Comparison of ENCODE assay signal across 18 mouse cellular contexts in the genomic region with DNA sequence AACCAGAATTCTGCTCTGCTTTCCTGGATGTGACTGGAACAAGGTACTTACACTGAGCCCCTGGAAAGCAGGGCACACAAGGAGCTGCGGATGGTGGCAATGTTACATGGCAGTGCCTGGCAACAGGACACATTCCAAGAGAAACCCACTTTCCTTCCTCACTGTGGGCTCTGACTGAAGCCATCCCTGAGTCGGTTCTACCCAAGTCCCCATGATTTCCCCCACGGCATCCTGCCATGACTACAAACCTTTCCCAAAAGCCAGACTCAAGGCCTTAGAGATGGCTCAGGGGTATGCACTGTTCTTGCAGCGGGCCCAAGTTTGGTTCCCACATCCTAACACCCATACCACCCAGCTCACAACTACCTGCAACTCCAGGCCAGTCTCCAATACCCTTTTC.
"Had no signal": no experiment of that assay in that cellular context is flagged by ENCODE, and none has a peak within 500 bp of the region (broad histone marks: within the 10 kb centered on the region; RNA-seq: fewer than 3 reads in every experiment).

No protein-coding gene starts in this region.

- H3K9me3 ChIP-seq: liver, embryonic 13.5 days; liver, embryonic 15.5 days; lung, embryonic 15.5 days; megakaryocyte, embryonic 14.5 days; midbrain, embryonic 13.5 days; midbrain, embryonic 15.5 days; neural tube, embryonic 12.5 days; stomach, embryonic 15.5 days had no signal

- H3K27ac ChIP-seq: liver, embryonic 13.5 days; liver, embryonic 15.5 days; lung, embryonic 15.5 days; midbrain, embryonic 13.5 days; midbrain, embryonic 15.5 days; neural tube, embryonic 12.5 days; stomach, embryonic 15.5 days; stomach, postnatal 0 days had no signal

- H3K4me2 ChIP-seq: liver, embryonic 11.5 days; liver, embryonic 13.5 days; liver, embryonic 15.5 days; lung, embryonic 15.5 days; midbrain, embryonic 13.5 days; midbrain, embryonic 15.5 days; neural tube, embryonic 12.5 days; stomach, embryonic 15.5 days had no signal

- H3K27me3 ChIP-seq: liver, embryonic 13.5 days; liver, embryonic 15.5 days; lung, embryonic 15.5 days; megakaryocyte, embryonic 14.5 days; midbrain, embryonic 13.5 days; midbrain, embryonic 15.5 days; neural tube, embryonic 12.5 days; stomach, embryonic 15.5 days had no signal

- H3K4me3 ChIP-seq: liver, embryonic 13.5 days; liver, embryonic 15.5 days; lung, embryonic 15.5 days; megakaryocyte, embryonic 14.5 days; midbrain, embryonic 13.5 days; midbrain, embryonic 15.5 days; neural tube, embryonic 12.5 days; stomach, embryonic 15.5 days had no signal

- DNase-seq: liver; liver, embryonic 13.5 days; liver, postnatal 0 days; lung, adult 2 months; lung, postnatal 14 days; lung, postnatal 36 days; right cerebral cortex, postnatal 25 days; right cerebral cortex, postnatal 4 days had no signal

- H3K4me1 ChIP-seq: liver, embryonic 13.5 days; liver, embryonic 15.5 days; lung, embryonic 15.5 days; midbrain, embryonic 13.5 days; midbrain, embryonic 15.5 days; neural tube, embryonic 12.5 days; stomach, embryonic 15.5 days had no signal

- ATAC-seq: liver, postnatal 0 days; lung, postnatal 0 days; midbrain, embryonic 13.5 days; midbrain, embryonic 15.5 days had no signal

- H3K9ac ChIP-seq: liver, embryonic 13.5 days; liver, embryonic 15.5 days; liver, postnatal 0 days; lung, embryonic 15.5 days; midbrain, embryonic 13.5 days; midbrain, embryonic 15.5 days; neural tube, embryonic 12.5 days; stomach, embryonic 15.5 days had no signal
